Mouse (Mus musculus) heart, postnatal 10 days (tissue): ENCODE measurements at regions not wholly inside any gene's neighbourhood (a gene's known extent, or its start where the extent isn't known, plus 50 kb on each side); places are given as distances from the start of the nearest gene placed in this dataset.

Experiments used
- DNase-seq, 2 experiments: peaks; one replicate each; pipeline ENCODE4 v3.0.0; 2021
- intact Hi-C: fragments of 180-260 bp; cut with DNase I; formaldehyde crosslinking; loops from one replicate; pipeline ENCODE4 v1.15.1; 2025

DNA sequence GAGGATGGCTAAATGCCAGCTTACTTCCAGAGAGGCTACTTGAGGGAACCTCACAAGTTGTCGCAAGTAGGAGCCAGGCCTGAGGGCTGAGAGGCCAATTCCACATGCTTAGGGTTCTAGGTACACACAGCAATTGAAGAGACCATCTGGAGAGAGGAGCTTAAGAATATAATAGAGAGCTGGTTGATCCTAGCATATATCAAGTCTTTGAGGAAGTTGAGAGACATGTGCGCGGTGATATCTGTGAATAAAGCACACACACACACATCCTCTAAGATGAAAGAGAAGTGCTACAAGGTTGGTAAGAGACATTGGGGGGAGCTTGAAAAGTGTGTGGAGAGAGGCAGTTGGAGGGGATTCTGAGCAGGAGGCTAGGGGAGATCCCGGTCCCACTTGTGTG, 189.5 kb downstream of the Zfp462 start:
- DNase-seq = no peak
- intact Hi-C loops = no loop called here

DNA sequence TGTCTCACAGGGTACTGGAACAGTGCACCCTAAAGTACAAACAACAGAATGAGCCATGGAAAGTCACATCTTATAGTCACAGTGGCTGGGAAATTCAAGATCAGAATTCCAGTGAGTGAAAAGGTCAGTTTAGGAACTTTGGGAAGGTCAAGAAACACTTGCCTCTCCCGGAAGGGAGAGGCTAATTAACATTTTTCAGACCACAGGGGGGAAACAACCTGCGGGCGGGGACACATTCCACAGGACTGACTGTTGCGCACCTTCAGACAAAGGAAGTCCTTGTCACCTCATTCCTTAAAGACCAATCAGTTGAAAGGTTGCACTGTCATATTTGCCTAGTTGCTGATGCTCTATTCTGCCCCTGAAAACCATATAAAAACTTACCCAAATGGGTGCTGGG, 189.9 kb downstream of the Zfp462 start:
- intact Hi-C loops = no loop called here
- no peak for DNase-seq

DNA sequence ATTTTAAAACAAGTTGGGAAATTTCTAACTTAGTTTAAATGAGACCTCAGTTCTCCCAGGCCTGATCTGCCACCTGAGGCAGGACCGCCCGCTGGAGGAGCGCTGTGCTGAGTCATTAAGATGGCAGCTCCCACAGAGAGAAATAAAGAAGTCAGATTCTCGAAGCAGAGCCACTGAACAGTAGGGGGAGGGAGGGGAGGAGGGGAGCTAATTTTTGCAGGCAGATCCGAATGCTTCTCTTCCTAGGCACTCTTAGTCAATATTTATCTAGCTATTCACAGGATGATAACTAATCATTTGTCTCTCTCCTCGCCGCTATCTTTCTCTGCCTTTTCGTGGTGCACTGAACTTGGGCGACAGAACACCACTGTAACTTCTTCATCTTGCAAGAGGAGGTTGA, 191.4 kb downstream of the Zfp462 start:
- intact Hi-C loops = no loop called here
- no peak for DNase-seq

- intact Hi-C loops = no loop called here
- DNase-seq = no peak
Measured at GRCm38 (mm10) chr4:55137781-55138394, 193.0 kb downstream of the Zfp462 start.

DNA sequence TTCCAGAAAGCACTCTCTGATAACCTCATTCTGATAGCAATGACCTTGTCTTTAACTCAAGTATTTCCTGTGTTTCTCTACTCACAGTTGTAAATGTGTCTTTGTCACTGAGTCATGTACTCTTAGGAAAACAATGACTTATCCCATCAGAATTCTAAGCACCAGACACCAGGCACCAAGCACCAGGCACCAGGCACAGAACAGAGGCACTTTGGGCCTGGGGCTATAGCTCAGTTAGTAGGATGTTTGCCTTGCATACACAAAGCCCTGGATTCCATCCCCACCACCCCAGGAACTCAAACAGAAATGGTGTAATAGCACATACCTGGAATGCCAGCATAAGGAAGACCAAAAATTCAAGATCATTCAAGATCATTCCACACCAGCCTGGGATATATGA, 196.5 kb downstream of the Zfp462 start:
- intact Hi-C loops = no loop called here
- DNase-seq = no peak

GRCm38 (mm10) chr4:55141923-55142732, 197.3 kb downstream of the Zfp462 start:
- intact Hi-C loops = no loop called here
- peak; percentile 19 to 22 for DNase-seq

DNA sequence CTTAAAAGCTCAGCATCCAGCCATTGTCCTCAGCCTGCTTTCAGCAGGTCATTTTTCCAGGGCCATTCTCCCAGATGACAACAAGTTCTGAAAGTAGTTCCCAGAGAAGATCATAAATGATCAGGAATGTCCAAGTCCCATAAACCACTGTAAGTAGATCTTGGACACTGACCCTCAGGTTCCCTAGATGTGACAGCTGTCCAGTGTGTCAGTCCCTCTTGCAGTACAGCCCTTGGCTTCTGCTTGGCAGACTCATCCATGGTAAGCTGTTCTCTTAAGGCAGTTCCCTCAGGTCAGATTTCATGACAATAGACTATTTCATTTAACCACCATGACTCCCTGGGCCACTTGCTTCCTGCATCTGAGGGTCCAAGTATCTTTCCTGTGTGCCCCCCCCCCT, 198.6 kb downstream of the Zfp462 start:
- intact Hi-C loops = no loop called here
- no peak for DNase-seq

GRCm38 (mm10) chr4:55144995-55145394, 200.1 kb downstream of the Zfp462 start:
- intact Hi-C loops = no loop called here
- DNase-seq = no peak

GRCm38 (mm10) chr4:55145968-55146367, 201.1 kb downstream of the Zfp462 start:
- DNase-seq = no peak
- intact Hi-C loops = no loop called here

DNA sequence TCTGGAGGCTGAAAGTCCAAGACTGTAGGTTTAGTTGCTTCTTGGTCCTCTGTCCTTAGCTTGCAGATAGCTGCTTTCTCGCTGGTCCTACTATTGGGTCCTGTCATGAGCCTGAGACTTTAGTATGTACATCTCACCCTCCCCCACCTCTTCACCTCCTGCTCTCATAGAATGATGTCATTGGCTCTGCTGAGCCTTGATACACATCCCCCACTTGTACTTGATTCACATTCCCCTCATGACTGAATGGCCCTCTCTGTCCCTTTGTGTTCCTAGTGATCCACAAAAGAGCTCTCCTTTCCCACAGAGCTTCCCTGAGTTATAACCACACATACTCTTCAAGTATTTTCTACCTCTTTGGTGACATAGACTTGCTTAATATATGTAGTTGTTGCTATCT, 201.5 kb upstream of the Rad23b start:
- no peak for DNase-seq
- intact Hi-C loops = no loop called here

GRCm38 (mm10) chr4:55154556-55154955, 195.3 kb upstream of the Rad23b start:
- intact Hi-C loops = no loop called here
- no peak for DNase-seq

- DNase-seq = no peak
- intact Hi-C loops = no loop called here
Measured at GRCm38 (mm10) chr4:55158166-55158739, 191.6 kb upstream of the Rad23b start.

DNA sequence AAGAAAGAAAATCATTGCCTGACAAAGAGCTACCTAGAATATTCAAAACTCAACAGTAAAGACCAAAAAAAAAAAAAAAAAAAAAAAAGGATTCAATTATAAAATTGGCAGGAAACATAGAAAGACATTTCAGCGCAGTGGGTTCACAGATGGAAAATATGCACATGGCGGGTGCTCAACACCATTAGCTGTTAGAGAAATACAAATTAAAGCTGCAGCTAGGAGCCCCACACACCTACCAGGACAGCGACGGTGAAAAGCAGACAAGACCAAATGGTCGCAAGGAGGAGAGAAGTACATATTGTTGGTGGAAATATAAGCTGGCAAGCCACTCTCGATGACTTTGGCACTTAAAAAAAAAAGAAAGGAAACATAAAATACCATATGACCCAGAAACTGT, 183.6 kb upstream of the Rad23b start:
- no peak for DNase-seq

DNA sequence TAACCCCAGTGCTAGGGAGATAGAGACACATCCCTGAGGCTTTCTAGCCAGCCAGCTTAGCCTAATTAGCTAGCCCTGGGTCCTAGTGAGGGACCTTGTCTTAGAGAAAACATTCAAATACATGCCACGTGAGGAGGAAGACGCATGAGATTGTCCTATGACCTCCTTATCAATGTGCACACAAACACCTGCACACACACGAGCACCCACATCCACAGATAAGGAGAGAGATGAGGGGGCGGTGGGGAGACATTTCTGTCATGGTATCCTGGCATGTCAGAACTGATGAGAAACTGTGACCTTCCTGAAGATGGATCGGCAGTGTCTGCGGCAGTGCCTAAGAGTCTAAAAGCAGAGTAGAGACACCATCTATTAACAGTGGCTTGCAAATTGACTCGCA, 180.8 kb upstream of the Rad23b start:
- intact Hi-C loops = no loop called here
- DNase-seq = no peak

More for the DNA sequence above, 183.6 kb upstream of the Rad23b start:
- intact Hi-C loops = no loop called here

DNA sequence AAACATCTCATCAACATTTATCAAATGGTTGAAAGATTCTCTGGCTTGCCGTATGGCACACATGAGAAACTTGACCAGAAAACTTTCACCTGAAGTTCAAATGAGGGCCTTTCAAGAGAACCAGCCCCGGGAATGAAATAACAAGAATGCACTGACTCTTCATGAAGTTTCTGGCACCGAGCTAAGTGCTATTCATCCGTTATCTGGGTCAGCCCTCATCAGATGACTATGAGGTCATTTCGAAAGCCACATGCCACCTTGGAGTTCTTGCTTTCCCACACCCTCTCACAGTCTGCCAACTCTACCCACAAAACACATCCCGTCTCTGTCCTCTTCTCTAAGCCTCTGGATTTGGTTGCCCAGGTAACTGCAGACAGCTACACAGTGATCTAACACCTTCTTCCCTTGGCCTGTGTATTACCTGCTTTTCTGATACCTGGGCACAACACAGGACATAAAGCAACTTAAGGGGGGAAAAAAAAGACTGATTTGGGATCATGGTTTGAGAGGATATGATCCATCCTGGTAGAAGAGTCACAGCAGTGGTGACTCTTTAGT, 177.4 kb upstream of the Rad23b start:
- DNase-seq = peak; percentile 37 to 40
- intact Hi-C loops = no loop called here

- intact Hi-C loops = no loop called here
- no peak for DNase-seq
Measured at GRCm38 (mm10) chr4:55176026-55176425, 173.8 kb upstream of the Rad23b start.

DNA sequence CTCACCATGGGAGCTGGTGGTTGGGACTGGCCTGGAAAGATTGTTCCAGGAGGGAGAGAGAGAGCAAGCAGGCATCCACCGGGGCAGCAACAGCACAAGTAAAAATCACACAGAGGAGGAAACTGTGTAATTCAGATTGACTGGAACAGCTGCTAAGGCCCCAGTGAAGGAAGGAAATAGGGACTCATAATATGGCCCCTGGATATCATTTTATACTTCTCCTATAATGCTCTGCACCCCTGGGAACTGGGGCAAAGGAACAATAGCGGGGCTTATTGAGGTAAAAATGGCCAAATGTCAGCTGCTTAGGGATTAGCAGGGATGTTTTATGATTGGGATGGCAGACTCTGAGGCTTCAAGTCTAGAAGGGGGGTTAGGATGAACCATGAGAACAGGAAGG, 170.4 kb upstream of the Rad23b start:
- intact Hi-C loops = no loop called here
- DNase-seq = no peak

GRCm38 (mm10) chr4:55183519-55183918, 166.3 kb upstream of the Rad23b start:
- intact Hi-C loops = no loop called here
- no peak for DNase-seq

GRCm38 (mm10) chr4:55188716-55189115, 161.1 kb upstream of the Rad23b start:
- intact Hi-C loops = no loop called here
- DNase-seq = peak; percentile 21 to 24

- intact Hi-C loops = no loop called here
- DNase-seq = no peak
Measured at GRCm38 (mm10) chr4:55190586-55190985, 159.3 kb upstream of the Rad23b start.

- intact Hi-C loops = no loop called here
- no peak for DNase-seq
Measured at GRCm38 (mm10) chr4:55194061-55194460, 155.8 kb upstream of the Rad23b start.

DNA sequence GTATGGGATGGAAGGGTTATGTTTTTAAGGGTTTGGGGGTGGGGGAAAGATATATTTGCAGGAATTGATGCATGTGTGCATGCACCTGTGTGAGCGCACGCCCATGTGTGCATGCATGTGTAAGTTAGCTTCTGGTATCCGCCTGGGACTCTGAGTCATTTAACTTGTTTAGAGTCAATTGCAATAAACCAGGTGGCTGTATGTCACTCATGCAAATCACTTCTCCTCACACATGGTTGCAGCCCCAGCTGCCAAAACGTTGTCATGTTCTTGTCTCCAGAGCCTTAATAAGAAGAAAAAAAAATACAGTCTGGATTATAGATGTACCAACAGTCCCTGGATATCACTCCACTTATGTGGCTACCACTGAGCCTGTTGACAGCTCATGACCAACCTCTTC, 155.3 kb upstream of the Rad23b start:
- DNase-seq = no peak
- intact Hi-C loops = no loop called here
